Mouse (Mus musculus) limb, embryonic 14.5 days (tissue): ENCODE measurements at regions not wholly inside any gene's neighbourhood (a gene's known extent, or its start where the extent isn't known, plus 50 kb on each side); places are given as distances from the start of the nearest gene placed in this dataset.

ENCODE experiments used
- ATAC-seq: fragments of 200-750 bp; cut with Nextera tagmentation; 2 replicates; pipeline ENCODE4 v1.8.0; 2017; ENCODE audit warnings: low read depth, moderate number of reproducible peaks, moderate TSS enrichment; ENCODE audit not compliant: low FRiP score
- DNase-seq: peaks from one replicate; pipeline ENCODE4 v3.0.0-alpha.2; 2015; ENCODE audit warnings: low spot score
- H3K27ac ChIP-seq: fragments of 300-500 bp; sonication (generic); replicated peaks from 2 replicates; pipeline ENCODE4 v1.5.1; 2014; ENCODE audit warnings: low read depth, mild to moderate bottlenecking, low read length, moderate library complexity, mixed read lengths
- H3K27me3 ChIP-seq: fragments of 300-500 bp; sonication (generic); 2 replicates; pipeline ENCODE4 v1.6.1; 2014; ENCODE audit warnings: low read length, mixed read lengths; ENCODE audit not compliant: control insufficient read depth, insufficient read depth
- H3K36me3 ChIP-seq: fragments of 300-500 bp; sonication (generic); 2 replicates; pipeline ENCODE4 v1.6.1; 2014; ENCODE audit warnings: mild to moderate bottlenecking, low read length, moderate library complexity, mixed read lengths; ENCODE audit not compliant: control insufficient read depth, insufficient read depth
- H3K4me1 ChIP-seq: fragments of 300-500 bp; sonication (generic); 2 replicates; pipeline ENCODE4 v1.6.1; 2014; ENCODE audit warnings: antibody characterized with exemption, low read length, mixed read lengths; ENCODE audit not compliant: control insufficient read depth, insufficient read depth
- H3K4me2 ChIP-seq: fragments of 300-500 bp; sonication (generic); replicated peaks from 2 replicates; pipeline ENCODE4 v1.6.1; 2014; ENCODE audit warnings: low read depth, mild to moderate bottlenecking, low read length, moderate library complexity; ENCODE audit not compliant: severe bottlenecking
- H3K4me3 ChIP-seq: fragments of 300-500 bp; sonication (generic); replicated peaks from 2 replicates; pipeline ENCODE4 v1.5.1; 2014; ENCODE audit warnings: low read length
- H3K9ac ChIP-seq: fragments of 300-500 bp; sonication (generic); 2 replicates; pipeline ENCODE4 v1.6.1; 2014; ENCODE audit warnings: mild to moderate bottlenecking, low read depth, low read length, moderate library complexity; ENCODE audit not compliant: severe bottlenecking
- H3K9me3 ChIP-seq: fragments of 300-500 bp; sonication (generic); 2 replicates; pipeline ENCODE4 v1.6.1; 2016; ENCODE audit warnings: low read length; ENCODE audit not compliant: control insufficient read depth
- POLR2A ChIP-seq: fragments of 200-500 bp; IDR thresholded peaks from 2 replicates; pipeline ENCODE4 v1.8.0; 2012; ENCODE audit warnings: inconsistent platforms, mild to moderate bottlenecking, moderate library complexity, borderline replicate concordance; ENCODE audit not compliant: insufficient read depth, insufficient read length; ENCODE audit errors: extremely low read depth
- WGBS: fragments of 180-500 bp; shearing (Covaris S2); extraction: QIAGEN DNeasy Blood & Tissue Kit; methylation state at CpG from one replicate; pipeline ENCODE4 v1.1.7; 2014; 5-methylcytosine and 5-hydroxymethylcytosine counted together

DNA sequence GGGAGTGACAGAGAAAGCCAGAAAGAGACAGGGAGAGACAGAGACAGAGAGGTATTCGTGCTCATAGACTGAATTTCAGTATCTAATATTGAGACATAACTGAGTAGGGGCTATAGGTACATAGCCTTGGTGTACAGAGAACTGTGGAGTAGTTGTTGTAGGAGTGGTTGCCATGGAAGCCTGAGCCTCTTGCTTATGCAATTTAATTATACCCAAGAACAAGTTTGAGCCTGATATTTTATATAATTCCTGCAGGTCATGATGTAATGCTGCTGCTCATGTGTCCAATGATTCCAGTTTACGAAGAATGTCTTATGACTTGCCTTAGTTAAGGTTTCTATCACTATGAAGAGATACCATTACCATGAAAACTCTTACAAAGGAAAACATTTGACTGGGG lies 98.7 kb upstream of the Dock10 start:
- peaks cover 7% of the 10 kb centered on the region; the same call in 1 of the 2 replicates for H3K4me1 ChIP-seq
- no peak overlapping the region for H3K9ac ChIP-seq
- H3K27me3 ChIP-seq, result no peaks in the 10 kb centered on the region
- no peak for ATAC-seq
- H3K4me3 ChIP-seq, result no peak overlapping the region
- H3K9me3 ChIP-seq, result no peaks in the 10 kb centered on the region
- 78% methylated on average over 2 of the region's 2 CpGs for WGBS
- no peak for DNase-seq
- H3K36me3 ChIP-seq, result no peaks in the 10 kb centered on the region
- H3K4me2 ChIP-seq, result no peak overlapping the region
- H3K27ac ChIP-seq, result no peak overlapping the region
- no peak for TF ChIP-seq POLR2A

GRCm38 (mm10) chr1:80854945-80855656 lies 96.8 kb upstream of the Dock10 start:
- no peaks in the 10 kb centered on the region for H3K9me3 ChIP-seq
- H3K36me3 ChIP-seq, result no peaks in the 10 kb centered on the region
- no peak for TF ChIP-seq POLR2A
- H3K4me1 ChIP-seq, result peaks cover 7% of the 10 kb centered on the region; the same call in 1 of the 2 replicates
- H3K27ac ChIP-seq, result no peak overlapping the region
- H3K4me3 ChIP-seq, result no peak overlapping the region
- 60% methylated on average over 2 of the region's 2 CpGs for WGBS
- H3K27me3 ChIP-seq, result no peaks in the 10 kb centered on the region
- no peak for ATAC-seq
- H3K4me2 ChIP-seq, result no peak overlapping the region
- H3K9ac ChIP-seq, result no peak overlapping the region
- DNase-seq, result peak; percentile 9

DNA sequence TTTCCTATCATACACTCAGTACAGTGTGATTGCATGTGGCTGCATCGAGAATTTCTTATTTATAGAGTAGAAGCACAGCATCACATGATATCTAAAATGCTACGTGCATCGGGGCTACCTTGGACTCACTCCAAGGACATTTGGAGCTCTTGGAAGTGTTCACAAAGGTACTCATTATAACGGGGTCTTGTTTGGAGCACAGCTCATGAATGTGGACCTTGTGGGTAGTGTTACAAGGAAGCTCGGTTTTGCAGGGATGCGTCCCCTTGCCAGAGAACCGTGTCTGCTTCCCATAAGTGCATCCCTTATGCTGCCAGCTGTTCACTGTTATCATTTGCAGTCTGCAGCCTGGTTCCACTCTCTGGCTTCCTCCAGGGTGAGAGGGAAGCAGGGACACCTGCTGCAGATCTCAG lies 96.0 kb upstream of the Dock10 start:
- no peaks in the 10 kb centered on the region for H3K27me3 ChIP-seq
- no peak overlapping the region for H3K27ac ChIP-seq
- H3K4me1 ChIP-seq, result peaks cover 7% of the 10 kb centered on the region; the same call in 1 of the 2 replicates
- 29% methylated on average over 7 of the region's 7 CpGs for WGBS
- ATAC-seq (peak; percentile 80), DNase-seq (peak; percentile 62)
- no peak for TF ChIP-seq POLR2A
- H3K9me3 ChIP-seq, result no peaks in the 10 kb centered on the region
- no peaks in the 10 kb centered on the region for H3K36me3 ChIP-seq
- no peak overlapping the region for H3K4me3 ChIP-seq
- H3K4me2 ChIP-seq, result no peak overlapping the region
- H3K9ac ChIP-seq, result no peak overlapping the region

DNA sequence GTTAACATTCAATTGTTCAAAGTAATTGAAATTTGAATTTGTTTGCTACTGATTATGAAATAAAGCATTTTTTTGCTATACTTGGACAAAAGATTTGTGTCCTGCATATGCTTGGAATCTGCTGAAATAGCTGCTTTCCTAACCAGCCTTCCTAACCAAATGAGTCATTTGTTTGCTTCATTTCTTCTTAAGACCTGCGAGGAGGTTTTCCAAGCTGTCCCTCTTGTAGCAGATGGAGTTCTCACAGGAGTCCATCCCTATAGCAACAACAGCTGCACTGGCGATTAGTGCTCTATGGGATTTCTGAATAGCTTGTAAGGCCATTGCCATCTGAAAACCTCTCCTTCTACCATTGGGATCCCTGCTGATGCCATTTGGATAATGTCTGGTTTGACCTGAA lies 94.4 kb upstream of the Dock10 start:
- H3K27me3 ChIP-seq, result no peaks in the 10 kb centered on the region
- peaks cover 7% of the 10 kb centered on the region; the same call in 1 of the 2 replicates for H3K4me1 ChIP-seq
- no peaks in the 10 kb centered on the region for H3K36me3 ChIP-seq
- H3K4me3 ChIP-seq, result no peak overlapping the region
- 57% methylated on average over 2 of the region's 2 CpGs for WGBS
- H3K9ac ChIP-seq, result no peak overlapping the region
- no peak overlapping the region for H3K4me2 ChIP-seq
- DNase-seq (peak; percentile 21), ATAC-seq (no peak)
- no peaks in the 10 kb centered on the region for H3K9me3 ChIP-seq
- H3K27ac ChIP-seq, result no peak overlapping the region
- no peak for TF ChIP-seq POLR2A

- DNase-seq, result peak; percentile 50
- no peaks in the 10 kb centered on the region for H3K9me3 ChIP-seq
- no peaks in the 10 kb centered on the region for H3K4me1 ChIP-seq
- no peak overlapping the region for H3K4me2 ChIP-seq
- H3K4me3 ChIP-seq, result no peak overlapping the region
- H3K27ac ChIP-seq, result no peak overlapping the region
- no peak for TF ChIP-seq POLR2A
- ATAC-seq, result no peak
- H3K27me3 ChIP-seq, result no peaks in the 10 kb centered on the region
- no peaks in the 10 kb centered on the region for H3K36me3 ChIP-seq
- H3K9ac ChIP-seq, result no peak overlapping the region
Observed at GRCm38 (mm10) chr1:80830196-80830794, 72.0 kb upstream of the Dock10 start.

DNA sequence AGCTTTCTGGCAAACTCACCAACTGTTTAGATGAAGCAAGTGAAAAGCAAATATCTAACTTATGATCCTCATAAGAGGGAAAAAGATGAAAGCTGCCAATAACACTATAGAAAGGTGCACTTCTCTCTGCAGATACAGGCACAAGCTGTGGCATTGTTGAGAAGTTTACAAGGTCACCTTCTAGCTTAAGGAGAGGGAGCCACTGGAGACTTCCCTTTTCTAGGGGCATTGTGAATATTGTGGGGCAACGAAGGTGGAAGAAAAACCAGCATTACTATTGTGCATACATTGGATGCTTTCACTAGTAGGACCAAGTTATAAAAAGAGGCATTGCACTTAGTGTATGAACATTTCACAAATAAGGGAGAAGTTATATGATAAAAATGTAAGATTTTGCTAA lies 68.1 kb upstream of the Dock10 start:
- DNase-seq, result no peak
- Histone ChIP-seq H3K9ac (no peak overlapping the region), H3K4me3 (no peak overlapping the region), H3K27ac (no peak overlapping the region), H3K36me3 (no peaks in the 10 kb centered on the region), H3K4me1 (no peaks in the 10 kb centered on the region), H3K4me2 (no peak overlapping the region), H3K27me3 (no peaks in the 10 kb centered on the region), H3K9me3 (no peaks in the 10 kb centered on the region)
- 88% methylated on average over 1 of the region's 1 CpGs for WGBS
- TF ChIP-seq POLR2A, result no peak
- no peak for ATAC-seq
